Mouse (Mus musculus) intestine, embryonic 15.5 days (tissue): Measurements from ENCODE around the gene Fam13a. TPM values are rescaled to one million over a fixed set of nuclear protein-coding genes. Genes with fewer than 3 reads are reported as not detected.
A peak's percentile ranks its signal among the peaks of the same experiment; 100 is the strongest.

ENCODE experiments used
- ATAC-seq: fragments of 200-750 bp; cut with Nextera tagmentation; 2 replicates; pipeline ENCODE4 v1.8.0; 2017; ENCODE audit warnings: moderate TSS enrichment, moderate library complexity
- H3K27ac ChIP-seq: fragments of 300-500 bp; sonication (generic); 2 replicates; pipeline ENCODE4 v1.5.1; 2015; ENCODE audit warnings: mild to moderate bottlenecking, inconsistent platforms
- H3K27me3 ChIP-seq: fragments of 300-500 bp; sonication (generic); replicated peaks from 2 replicates; pipeline ENCODE4 v1.6.1; 2015; ENCODE audit warnings: inconsistent platforms
- H3K36me3 ChIP-seq: fragments of 300-500 bp; sonication (generic); 2 replicates; pipeline ENCODE4 v1.6.1; 2015; ENCODE audit warnings: inconsistent platforms
- H3K4me1 ChIP-seq: fragments of 300-500 bp; sonication (generic); replicated peaks from 2 replicates; pipeline ENCODE4 v1.6.1; 2015; ENCODE audit warnings: inconsistent platforms
- H3K4me2 ChIP-seq: fragments of 300-500 bp; sonication (generic); replicated peaks from 2 replicates; pipeline ENCODE4 v1.6.1; 2015; ENCODE audit warnings: mild to moderate bottlenecking, inconsistent platforms
- H3K4me3 ChIP-seq: fragments of 300-500 bp; sonication (generic); replicated peaks from 2 replicates; pipeline ENCODE4 v1.5.1; 2015; ENCODE audit warnings: inconsistent platforms
- H3K9ac ChIP-seq: fragments of 300-500 bp; sonication (generic); 2 replicates; pipeline ENCODE4 v1.6.1; 2015; ENCODE audit warnings: inconsistent platforms
- H3K9me3 ChIP-seq: fragments of 300-500 bp; sonication (generic); 2 replicates; pipeline ENCODE4 v1.6.1; 2016; ENCODE audit warnings: inconsistent platforms
- WGBS: fragments of 180-500 bp; shearing (Covaris S2); methylation state at CpG from one replicate; pipeline ENCODE4 v1.1.7; 2015; 5-methylcytosine and 5-hydroxymethylcytosine counted together
- polyA plus RNA-seq: library from polyadenylated mRNA; unstranded; fragments of >200 nt; fragmentation: Nextera tagmentation; extraction: Ambion mirVana; gene quantifications from 2 replicates; pipeline ENCODE4 v1.2.1, GENCODE M21; 2015

Gene Fam13a
- polyA plus RNA-seq, result 14.5 and 14.9 TPM in 2 replicates

DNA sequence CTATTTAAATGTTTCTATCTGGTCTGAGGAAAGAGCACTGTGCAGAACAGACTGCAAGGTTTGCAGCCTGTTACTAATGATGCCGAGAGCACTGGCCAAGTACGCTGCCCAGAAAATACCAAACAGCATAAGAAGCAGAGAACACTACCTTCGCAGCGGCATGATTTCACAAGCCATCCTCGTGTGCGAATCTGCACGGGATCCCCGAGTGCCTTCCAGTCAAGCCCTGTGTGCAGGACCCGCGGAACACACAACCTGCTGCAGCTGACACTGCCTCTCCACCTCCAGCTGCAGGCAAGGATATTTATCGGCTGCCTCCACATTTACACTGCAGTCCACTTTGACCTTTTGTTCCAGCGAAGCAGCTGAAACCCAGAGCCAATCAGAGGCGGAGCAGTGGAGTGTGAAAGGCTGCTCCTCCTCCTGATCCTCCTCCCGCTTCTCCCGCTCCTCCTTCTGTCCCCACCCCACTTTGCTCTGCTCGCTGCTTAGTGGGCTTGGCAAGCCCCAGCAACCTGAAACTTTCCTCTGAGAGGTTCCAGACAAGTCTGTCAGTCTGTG, at the start of gene Fam13a:
Gene Fam13a (minus strand): TSS at position 386 of the 561 bp plus-strand sequence.
- Histone ChIP-seq H3K9me3 (no peaks in the 10 kb centered on the region), H3K27me3 (no peaks in the 10 kb centered on the region), H3K4me1 (no peaks in the 10 kb centered on the region; the same call in 1 of the 2 replicates), H3K4me3 (peak within 1 kb of the TSS; percentile 58), H3K27ac (peak within 1 kb of the TSS; percentile 73), H3K4me2 (peak within 1 kb of the TSS; percentile 71), H3K36me3 (no peaks in the 10 kb centered on the region), H3K9ac (peak within 1 kb of the TSS; percentile 58)
- WGBS, result under 1% methylated on average over 16 of the region's 16 CpGs
- peak; percentile 99 for ATAC-seq

DNA sequence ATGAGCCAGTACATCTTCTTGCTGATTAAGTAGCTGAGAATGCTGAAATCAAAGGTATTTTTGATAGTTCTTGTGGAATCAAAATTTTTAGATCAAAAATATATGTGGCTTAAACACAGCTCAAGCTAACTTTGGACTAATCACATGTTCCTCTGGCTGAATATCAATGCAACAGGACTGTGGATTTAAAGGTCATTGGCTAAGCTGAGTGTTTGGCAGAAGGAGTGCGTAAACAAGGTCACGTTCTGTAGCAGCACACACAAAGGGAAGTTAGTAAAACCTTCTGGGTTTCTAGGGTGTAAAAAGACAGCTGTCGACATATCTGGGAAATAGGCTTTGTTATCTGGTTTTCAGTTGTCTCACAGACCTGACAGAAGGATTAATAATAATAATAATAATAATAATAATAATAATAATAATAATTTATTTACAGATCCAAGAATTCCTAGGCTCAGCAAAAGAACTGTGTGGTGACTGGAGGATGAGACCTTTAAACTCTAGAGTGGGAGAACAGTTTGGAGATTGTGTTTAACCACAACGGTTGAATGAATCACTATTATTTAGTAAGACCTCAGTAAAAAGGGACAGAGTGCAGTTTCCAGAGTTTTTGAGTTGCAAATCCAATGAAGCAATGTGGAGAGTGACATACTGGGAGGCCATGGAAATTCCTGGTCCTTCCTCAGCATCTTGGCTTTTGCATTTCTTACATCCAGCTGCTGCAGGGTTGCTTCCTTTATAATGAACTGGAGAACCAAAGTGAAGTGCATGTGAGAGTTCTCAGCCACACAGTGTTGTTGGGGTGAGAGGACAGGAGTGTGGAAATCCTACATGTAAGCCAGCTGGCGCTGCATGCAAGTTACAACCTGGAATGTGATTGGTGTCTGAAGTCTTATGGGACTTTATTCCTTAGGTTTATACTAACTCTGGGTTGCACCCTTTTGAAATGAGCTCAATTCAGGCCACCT, 48.0 kb upstream of the Fam13a start:
- Histone ChIP-seq H3K4me2 (no peak overlapping the region), H3K36me3 (no peaks in the 10 kb centered on the region), H3K9ac (no peak overlapping the region), H3K27me3 (no peaks in the 10 kb centered on the region), H3K9me3 (no peaks in the 10 kb centered on the region), H3K27ac (no peak overlapping the region), H3K4me1 (no peaks in the 10 kb centered on the region), H3K4me3 (no peak overlapping the region)
- ATAC-seq, result no peak
- WGBS, result 78% methylated on average over 5 of the region's 5 CpGs

DNA sequence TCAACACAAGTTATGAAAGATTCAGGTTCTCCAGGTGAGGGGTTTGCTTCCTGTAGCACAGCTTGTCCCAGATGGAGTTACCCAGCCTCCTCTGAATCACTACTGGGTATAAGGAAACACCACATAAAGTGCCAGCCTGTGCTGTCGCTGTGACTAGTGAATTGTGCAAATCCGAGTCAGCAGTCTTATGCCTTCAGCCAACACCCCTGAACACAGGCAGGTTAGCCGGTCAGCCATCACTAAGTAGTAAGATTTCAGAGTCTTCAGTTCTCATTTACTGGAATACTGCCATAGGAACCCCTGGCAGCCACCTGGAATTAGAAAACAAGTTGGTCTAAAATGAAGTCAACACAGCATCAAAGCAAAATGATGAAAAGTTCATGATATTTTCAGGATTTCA, 47.3 kb upstream of the Fam13a start:
- Histone ChIP-seq H3K4me3 (no peak overlapping the region), H3K4me2 (no peak overlapping the region), H3K9ac (no peak overlapping the region), H3K27ac (no peak overlapping the region), H3K9me3 (no peaks in the 10 kb centered on the region), H3K27me3 (no peaks in the 10 kb centered on the region), H3K36me3 (no peaks in the 10 kb centered on the region), H3K4me1 (no peaks in the 10 kb centered on the region)
- 88% methylated on average over 3 of the region's 3 CpGs for WGBS
- no peak for ATAC-seq

DNA sequence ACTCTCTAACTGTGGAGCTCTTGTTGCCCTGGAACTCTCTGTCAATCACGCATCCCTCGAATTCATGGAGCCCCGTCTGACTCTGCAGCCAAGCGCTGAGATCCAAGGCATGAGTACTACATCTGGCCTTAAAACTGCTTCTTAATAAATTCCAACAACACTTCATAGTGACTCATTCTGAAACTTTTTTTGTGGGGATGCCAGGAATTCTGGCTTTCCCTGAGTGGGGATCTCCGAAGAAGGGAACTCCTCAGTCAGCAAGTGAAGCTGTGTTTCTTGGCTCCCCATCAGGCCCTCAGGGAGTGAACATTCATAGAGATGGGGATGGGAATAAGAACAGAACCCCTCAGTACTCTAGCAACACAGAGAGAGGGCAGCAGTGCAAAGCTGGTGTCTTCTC, 43.8 kb upstream of the Fam13a start:
- H3K9me3 ChIP-seq, result no peaks in the 10 kb centered on the region
- 89% methylated on average over 5 of the region's 5 CpGs for WGBS
- H3K27me3 ChIP-seq, result no peaks in the 10 kb centered on the region
- no peaks in the 10 kb centered on the region for H3K4me1 ChIP-seq
- no peak overlapping the region for H3K27ac ChIP-seq
- H3K4me3 ChIP-seq, result no peak overlapping the region
- H3K4me2 ChIP-seq, result no peak overlapping the region
- H3K9ac ChIP-seq, result no peak overlapping the region
- ATAC-seq, result no peak
- no peaks in the 10 kb centered on the region for H3K36me3 ChIP-seq

DNA sequence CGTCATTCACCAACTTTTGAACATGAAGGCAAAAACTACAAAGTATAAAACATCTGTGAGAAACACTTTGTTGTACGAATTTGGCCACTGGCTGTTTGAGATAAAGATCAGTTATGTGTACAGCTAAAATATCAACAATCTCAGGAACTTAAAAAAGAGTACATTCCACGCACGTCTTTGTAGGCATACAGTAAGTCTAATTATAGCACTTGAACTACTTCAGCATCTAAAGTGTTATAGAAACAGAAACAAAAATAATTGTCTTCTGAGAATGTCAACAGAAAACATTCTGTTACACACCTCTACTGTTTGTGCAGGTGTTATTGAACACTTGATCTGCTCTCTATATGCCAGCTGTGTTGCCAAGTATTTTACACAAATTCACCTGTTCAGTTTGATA, 40.1 kb upstream of the Fam13a start:
- Histone ChIP-seq H3K36me3 (no peaks in the 10 kb centered on the region), H3K4me2 (no peak overlapping the region), H3K27me3 (no peaks in the 10 kb centered on the region), H3K4me1 (no peaks in the 10 kb centered on the region), H3K9me3 (no peaks in the 10 kb centered on the region), H3K9ac (no peak overlapping the region), H3K27ac (no peak overlapping the region), H3K4me3 (no peak overlapping the region)
- no peak for ATAC-seq
- WGBS, result 62% methylated on average over 4 of the region's 4 CpGs

DNA sequence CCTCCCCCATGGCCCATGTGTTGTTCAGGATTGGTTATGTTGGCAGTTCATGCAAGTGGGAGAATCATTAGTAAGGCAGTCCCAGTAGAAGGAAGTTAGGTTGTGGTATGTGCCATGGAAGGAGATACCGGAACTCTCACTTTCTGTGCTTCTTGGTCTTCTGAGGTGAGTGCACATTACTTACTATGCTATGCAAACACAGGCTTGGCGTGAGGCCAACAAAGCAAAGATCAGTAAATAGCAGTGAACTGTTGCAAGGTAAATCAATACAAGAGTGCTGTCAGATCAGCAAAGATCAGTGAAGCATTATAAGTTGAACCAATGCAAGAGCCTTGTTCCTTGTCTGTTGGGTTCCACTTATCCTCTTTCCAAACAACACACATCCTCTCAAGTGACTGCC, 28.9 kb upstream of the Fam13a start:
- no peaks in the 10 kb centered on the region for H3K4me1 ChIP-seq
- H3K9me3 ChIP-seq, result no peaks in the 10 kb centered on the region
- no peak overlapping the region for H3K4me3 ChIP-seq
- no peak overlapping the region for H3K4me2 ChIP-seq
- H3K27ac ChIP-seq, result no peak overlapping the region
- 55% methylated on average over 2 of the region's 2 CpGs for WGBS
- H3K27me3 ChIP-seq, result no peaks in the 10 kb centered on the region
- peak; percentile 86 for ATAC-seq
- H3K9ac ChIP-seq, result no peak overlapping the region
- no peaks in the 10 kb centered on the region for H3K36me3 ChIP-seq

DNA sequence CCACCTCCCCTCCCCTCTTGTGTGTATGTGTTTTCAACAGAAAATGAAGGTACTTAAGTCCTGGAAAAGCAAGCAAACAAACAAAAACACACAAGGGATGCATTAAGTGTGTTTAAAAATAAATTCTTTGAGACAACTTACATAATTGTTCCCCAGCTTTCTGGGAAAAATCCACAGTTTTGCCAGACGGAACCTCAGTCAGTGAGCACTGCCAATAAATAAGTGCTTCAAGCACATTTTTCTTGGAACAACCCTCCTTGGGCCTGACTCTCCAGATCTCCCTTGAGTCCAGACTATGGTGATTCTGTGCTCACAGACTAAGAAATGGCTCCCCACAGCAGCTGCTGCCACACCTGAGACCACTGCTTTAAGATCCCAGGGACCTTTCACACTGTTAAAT, 15.4 kb upstream of the Fam13a start:
- Histone ChIP-seq H3K4me3 (no peak overlapping the region), H3K36me3 (no peaks in the 10 kb centered on the region), H3K27ac (no peak overlapping the region), H3K4me1 (no peaks in the 10 kb centered on the region), H3K9ac (no peak overlapping the region), H3K9me3 (no peaks in the 10 kb centered on the region), H3K27me3 (no peaks in the 10 kb centered on the region), H3K4me2 (no peak overlapping the region)
- 71% methylated on average over 1 of the region's 1 CpGs for WGBS
- no peak for ATAC-seq

DNA sequence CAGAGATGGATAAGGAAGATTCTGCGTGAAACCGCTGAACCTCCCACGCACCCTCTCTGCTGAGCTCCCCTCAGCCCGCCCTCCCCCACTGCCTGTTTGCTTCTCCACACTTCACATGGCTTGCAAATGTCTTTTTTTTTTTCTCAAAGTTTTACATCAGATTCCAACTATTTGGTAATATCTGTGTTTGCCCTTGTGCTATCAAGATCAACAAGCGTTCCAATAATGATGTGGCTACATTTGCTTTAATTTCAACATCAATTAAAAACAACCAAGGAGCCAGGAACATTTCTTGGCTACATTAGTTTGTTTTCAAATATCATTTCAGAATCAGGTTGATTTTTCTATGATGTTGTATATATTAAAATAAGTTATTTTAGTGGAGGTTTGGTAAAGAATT, 8.4 kb upstream of the Fam13a start:
- H3K4me2 ChIP-seq, result no peak overlapping the region
- H3K4me3 ChIP-seq, result no peak overlapping the region
- no peaks in the 10 kb centered on the region for H3K9me3 ChIP-seq
- no peaks in the 10 kb centered on the region for H3K4me1 ChIP-seq
- no peaks in the 10 kb centered on the region for H3K27me3 ChIP-seq
- 73% methylated on average over 5 of the region's 5 CpGs for WGBS
- no peaks in the 10 kb centered on the region for H3K36me3 ChIP-seq
- no peak for ATAC-seq
- H3K9ac ChIP-seq, result no peak overlapping the region
- no peak overlapping the region for H3K27ac ChIP-seq

DNA sequence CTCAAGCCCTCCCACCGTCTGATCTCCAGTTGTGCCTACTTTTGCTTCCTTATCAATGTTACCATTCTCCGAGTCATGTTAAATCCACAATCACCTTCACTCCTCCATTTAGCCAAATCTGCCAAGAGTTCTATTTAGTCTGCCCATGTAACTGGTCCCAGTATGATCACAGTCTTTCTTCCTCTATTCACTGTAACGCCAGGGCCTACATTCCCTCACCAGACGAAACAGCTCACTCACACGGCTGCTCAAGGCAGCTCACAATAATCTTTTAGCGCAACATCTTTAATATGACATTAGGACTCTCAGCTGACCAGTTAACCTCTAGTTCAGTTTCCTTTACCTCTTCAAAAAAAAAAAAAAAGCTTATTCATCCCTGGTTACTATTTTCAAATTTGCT, 7.2 kb upstream of the Fam13a start:
- Histone ChIP-seq H3K36me3 (no peaks in the 10 kb centered on the region), H3K4me2 (no peak overlapping the region), H3K9me3 (no peaks in the 10 kb centered on the region), H3K9ac (no peak overlapping the region), H3K27me3 (no peaks in the 10 kb centered on the region), H3K4me1 (no peaks in the 10 kb centered on the region), H3K27ac (no peak overlapping the region), H3K4me3 (no peak overlapping the region)
- WGBS, result 85% methylated on average over 6 of the region's 6 CpGs
- ATAC-seq, result no peak

DNA sequence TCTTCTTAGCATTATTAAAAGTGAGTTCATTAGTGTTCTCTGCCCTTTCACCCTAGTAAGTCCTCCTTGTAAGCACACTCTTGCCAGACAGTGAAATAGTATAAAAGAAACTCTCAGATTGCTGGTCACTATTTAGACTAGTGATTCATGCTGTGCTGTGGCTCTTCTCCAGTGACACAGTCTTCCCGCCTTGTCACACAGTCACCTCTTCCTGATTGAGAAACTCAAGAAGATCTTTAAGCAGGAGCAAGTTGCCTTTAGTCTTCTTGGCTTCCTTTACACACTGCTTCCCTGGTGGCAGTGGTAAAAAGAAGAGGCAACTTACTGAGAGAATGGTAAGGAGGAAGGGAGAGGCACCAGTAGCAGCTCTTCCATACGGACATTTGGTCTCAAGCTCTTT, 6.3 kb upstream of the Fam13a start:
- H3K27ac ChIP-seq, result no peak overlapping the region
- H3K9ac ChIP-seq, result no peak overlapping the region
- no peaks in the 10 kb centered on the region for H3K9me3 ChIP-seq
- H3K36me3 ChIP-seq, result no peaks in the 10 kb centered on the region
- 85% methylated on average over 2 of the region's 2 CpGs for WGBS
- H3K4me3 ChIP-seq, result no peak overlapping the region
- no peak overlapping the region for H3K4me2 ChIP-seq
- H3K27me3 ChIP-seq, result no peaks in the 10 kb centered on the region
- no peak for ATAC-seq
- no peaks in the 10 kb centered on the region for H3K4me1 ChIP-seq

DNA sequence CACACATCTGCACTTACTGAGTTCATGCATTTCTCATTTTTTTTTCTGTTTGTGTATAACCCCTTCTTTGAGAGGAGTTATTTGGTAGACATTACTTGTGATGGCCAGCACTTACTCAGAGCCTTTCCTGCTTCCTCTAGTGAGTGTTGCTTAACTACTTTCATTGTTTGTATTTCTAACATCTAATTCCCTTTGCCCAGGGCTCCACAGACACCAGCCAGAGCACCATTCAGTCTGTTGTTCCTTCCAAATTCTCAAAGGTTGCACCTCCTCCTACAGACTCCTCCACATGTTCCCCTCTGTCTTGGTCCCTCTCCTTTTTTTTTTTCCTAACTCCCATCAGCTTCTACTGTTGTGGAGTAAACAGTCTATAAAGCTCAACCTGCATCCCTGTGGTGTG, 5.7 kb upstream of the Fam13a start:
- H3K4me2 ChIP-seq, result no peak overlapping the region
- no peaks in the 10 kb centered on the region for H3K9me3 ChIP-seq
- no peaks in the 10 kb centered on the region for H3K36me3 ChIP-seq
- no peak overlapping the region for H3K9ac ChIP-seq
- no peaks in the 10 kb centered on the region for H3K4me1 ChIP-seq
- H3K27me3 ChIP-seq, result no peaks in the 10 kb centered on the region
- H3K4me3 ChIP-seq, result no peak overlapping the region
- H3K27ac ChIP-seq, result no peak overlapping the region
- ATAC-seq, result no peak

DNA sequence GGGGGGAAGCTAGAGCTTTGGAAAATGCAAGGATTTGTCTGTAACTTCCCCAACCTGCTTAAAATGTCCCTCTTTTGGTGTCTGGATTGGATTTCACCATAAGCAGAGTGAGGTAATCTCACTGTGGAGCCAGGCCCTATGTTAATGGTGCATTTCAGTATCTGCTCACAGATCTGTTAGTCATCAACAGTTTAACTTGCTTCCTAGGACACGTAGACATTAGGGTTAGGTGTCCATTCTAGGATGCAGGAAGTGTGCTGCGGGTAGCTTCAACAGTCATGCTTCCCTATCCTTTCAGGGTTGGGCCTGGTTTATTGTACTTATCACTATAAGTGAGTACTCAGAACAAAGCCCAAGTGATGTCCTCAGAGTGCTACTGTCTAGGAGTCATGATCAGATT, 4.5 kb upstream of the Fam13a start:
- Histone ChIP-seq H3K9ac (no peak overlapping the region), H3K4me2 (no peak overlapping the region), H3K27me3 (no peaks in the 10 kb centered on the region), H3K27ac (no peak overlapping the region), H3K36me3 (no peaks in the 10 kb centered on the region), H3K4me3 (no peak overlapping the region), H3K9me3 (no peaks in the 10 kb centered on the region), H3K4me1 (no peaks in the 10 kb centered on the region)
- 75% methylated on average over 2 of the region's 2 CpGs for WGBS
- ATAC-seq, result no peak

DNA sequence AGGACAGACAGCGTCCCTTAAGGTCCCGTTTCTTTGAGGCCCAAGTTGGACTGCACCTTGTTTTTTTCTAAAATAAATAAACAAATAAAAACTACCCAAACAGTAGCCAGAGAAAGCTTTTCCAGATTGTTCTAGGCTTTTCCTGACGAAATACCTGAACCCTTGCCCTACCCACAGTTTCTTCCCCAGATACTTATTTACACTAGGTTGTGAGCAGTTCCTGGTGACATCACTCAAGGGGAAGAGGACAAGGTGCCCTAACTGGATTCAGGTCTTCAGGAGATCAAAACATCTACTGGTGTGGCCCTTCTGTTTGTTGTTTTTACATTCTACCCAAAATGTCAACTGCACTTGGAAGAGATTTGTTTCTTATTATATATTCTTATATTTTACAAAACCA, 457 bp upstream of the Fam13a start:
- peak overlapping the region; percentile 73 for H3K27ac ChIP-seq
- H3K9ac ChIP-seq, result no peak overlapping the region
- no peaks in the 10 kb centered on the region for H3K9me3 ChIP-seq
- H3K4me3 ChIP-seq, result peak overlapping the region; percentile 58
- H3K36me3 ChIP-seq, result no peaks in the 10 kb centered on the region
- 9% methylated on average over 3 of the region's 3 CpGs for WGBS
- peak; percentile 70 for ATAC-seq
- no peaks in the 10 kb centered on the region for H3K27me3 ChIP-seq
- no peaks in the 10 kb centered on the region; the same call in 1 of the 2 replicates for H3K4me1 ChIP-seq
- peak overlapping the region; percentile 71 for H3K4me2 ChIP-seq
